Mouse (Mus musculus) MEL (cell line): Measurements from ENCODE around the gene Khdrbs1.

Experiments
- CHD2 ChIP-seq: IDR thresholded peaks from 2 replicates; pipeline ENCODE4 v1.6.1; 2011; ENCODE audit warnings: low read length, improper control_type of control experiment
- CTCF ChIP-seq, 3 experiments: IDR thresholded peaks in 2 of 3; conservative IDR thresholded peaks in 1 of 3; 2 replicates each; pipeline ENCODE4 v1.5.1; 2011 to 2012; ENCODE audit warnings: low read length in 3 of 3, low read depth in 2 of 3, mild to moderate bottlenecking in 2 of 3, improper control_type of control experiment in 1 of 3, inconsistent platforms in 1 of 3, mixed read lengths in 1 of 3, moderate library complexity in 1 of 3; ENCODE audit not compliant: control insufficient read depth in 1 of 3, insufficient read depth in 1 of 3, poor library complexity in 1 of 3, severe bottlenecking in 1 of 3
- GABPA ChIP-seq: IDR thresholded peaks from 2 replicates; pipeline ENCODE4 v1.6.1; 2012; ENCODE audit warnings: low read depth, mild to moderate bottlenecking, inconsistent platforms, low read length, improper control_type of control experiment, moderate library complexity
- GATA1 ChIP-seq: IDR thresholded peaks from 2 replicates; pipeline ENCODE4 v1.6.1; 2011; ENCODE audit warnings: low read depth, low read length, improper control_type of control experiment
- MYC ChIP-seq: IDR thresholded peaks from 2 replicates; pipeline ENCODE4 v1.6.1; 2011; ENCODE audit warnings: low read depth, mild to moderate bottlenecking, low read length, improper control_type of control experiment, moderate library complexity
- POLR2A ChIP-seq, 2 experiments: IDR thresholded peaks; 2 replicates each; pipeline ENCODE4 v1.6.1; 2011 to 2012; ENCODE audit warnings: low read length in 2 of 2, mild to moderate bottlenecking in 2 of 2, control low read depth in 1 of 2, improper control_type of control experiment in 1 of 2, low read depth in 1 of 2, moderate library complexity in 1 of 2; ENCODE audit not compliant: control insufficient read depth in 1 of 2, insufficient read depth in 1 of 2, poor library complexity in 1 of 2
- POLR2AphosphoS2 ChIP-seq: IDR thresholded peaks from 2 replicates; pipeline ENCODE4 v1.6.1; 2011; ENCODE audit warnings: low read length, improper control_type of control experiment

DNA sequence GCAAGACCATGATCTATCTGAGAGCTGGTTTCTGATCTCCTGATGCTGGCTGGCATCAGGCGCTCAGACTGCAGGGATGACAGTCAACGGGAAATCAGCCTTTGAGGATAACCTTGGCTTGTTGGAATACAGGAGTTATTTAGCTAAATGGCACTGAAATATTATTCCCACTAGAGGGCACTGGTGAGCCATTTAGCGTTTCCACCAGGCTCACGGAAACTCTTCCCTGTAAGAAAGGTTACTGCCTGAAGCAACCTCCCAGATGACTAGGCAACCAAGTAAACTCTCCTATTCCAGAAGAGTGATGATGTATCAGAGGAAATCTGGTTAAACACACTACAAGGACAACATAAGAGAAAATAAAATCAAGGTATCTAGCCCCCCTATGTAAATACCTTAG is 43.1 kb upstream of the Khdrbs1 start:
- TF ChIP-seq CTCF (IDR thresholded peaks at IDR 0.05 in 2 of 3, conservative IDR thresholded peaks at IDR 0.05 in 1 of 3; ENCODE audit: control insufficient read depth in 1 of 3, insufficient read depth in 1 of 3, low read depth in 2 of 3, low read length in 3 of 3, poor library complexity in 1 of 3, severe bottlenecking in 1 of 3), result peak; percentile 72 to 99 (median 97)
- TF ChIP-seq MYC, result peak; percentile 44; the same call in 1 of the 2 replicates
- 0 out of 2 replicates have a peak, but pooled peaks have one; percentile 6 for TF ChIP-seq GATA1
- no peak for TF ChIP-seq POLR2AphosphoS2
- TF ChIP-seq CHD2, result no peak
- TF ChIP-seq POLR2A (IDR thresholded peaks at IDR 0.05; ENCODE audit: control insufficient read depth in 1 of 2, insufficient read depth in 1 of 2, low read depth in 1 of 2, low read length in 2 of 2, poor library complexity in 1 of 2), result no peak
- TF ChIP-seq GABPA, result no peak
